Mouse (Mus musculus): ENCODE measurements around the gene Ncln.

Gene Ncln

GRCm38 (mm10) chr10:81519227-81519977, 23.2 kb upstream of the Ncln start:
- in situ Hi-C loops (cut with MboI; ENCODE audit: unreplicated experiment in 2 of 2): no loop called here

DNA sequence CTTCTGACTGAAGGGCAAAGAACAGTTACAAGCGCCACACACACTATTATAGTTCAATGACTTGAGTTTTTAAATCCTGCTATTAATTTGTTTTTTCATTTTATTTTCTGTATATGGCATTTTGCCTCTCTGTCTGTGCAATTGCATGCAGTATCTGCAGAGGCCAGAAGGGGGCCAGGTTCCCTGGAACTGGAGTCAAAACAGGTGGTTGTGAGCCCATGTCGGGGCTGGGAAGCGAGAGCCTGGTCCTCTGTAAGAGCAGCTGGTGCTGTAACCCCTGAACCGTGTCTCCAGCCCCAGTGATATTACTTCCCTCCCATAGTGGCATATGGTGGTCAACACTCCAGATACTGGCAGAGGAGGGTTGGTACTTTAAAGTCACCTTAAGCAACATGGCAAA, 22.4 kb upstream of the Ncln start:
- in situ Hi-C loops (cut with MboI; ENCODE audit: unreplicated experiment in 2 of 2): no loop called here

GRCm38 (mm10) chr10:81517227-81517626, 21.0 kb upstream of the Ncln start:
- in situ Hi-C loops (cut with MboI; ENCODE audit: unreplicated experiment in 2 of 2): no loop called here

DNA sequence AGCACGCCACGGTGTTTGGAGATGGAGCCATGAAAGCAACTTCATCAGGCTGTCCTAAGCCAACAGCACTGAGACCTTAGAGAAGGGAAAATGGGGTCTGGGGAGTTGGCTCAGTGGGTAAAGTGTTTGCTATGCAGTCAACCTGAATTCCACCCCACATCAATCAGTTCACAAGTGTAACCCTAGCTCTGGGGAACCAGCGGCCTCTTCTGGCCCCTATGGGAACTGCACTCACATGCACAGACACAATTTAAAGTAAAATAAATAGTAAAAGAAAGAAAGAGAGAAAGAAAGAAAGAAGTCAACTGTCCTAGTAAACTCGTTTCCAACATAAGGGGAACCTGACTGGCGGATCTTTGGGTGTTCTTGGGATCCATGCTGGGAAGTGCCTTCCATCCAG, 17.6 kb upstream of the Ncln start:
- in situ Hi-C loops (cut with MboI; ENCODE audit: unreplicated experiment in 2 of 2): no loop called here

GRCm38 (mm10) chr10:81510246-81510810, 14.1 kb upstream of the Ncln start:
- in situ Hi-C loops (cut with MboI; ENCODE audit: unreplicated experiment in 2 of 2): no loop called here

DNA sequence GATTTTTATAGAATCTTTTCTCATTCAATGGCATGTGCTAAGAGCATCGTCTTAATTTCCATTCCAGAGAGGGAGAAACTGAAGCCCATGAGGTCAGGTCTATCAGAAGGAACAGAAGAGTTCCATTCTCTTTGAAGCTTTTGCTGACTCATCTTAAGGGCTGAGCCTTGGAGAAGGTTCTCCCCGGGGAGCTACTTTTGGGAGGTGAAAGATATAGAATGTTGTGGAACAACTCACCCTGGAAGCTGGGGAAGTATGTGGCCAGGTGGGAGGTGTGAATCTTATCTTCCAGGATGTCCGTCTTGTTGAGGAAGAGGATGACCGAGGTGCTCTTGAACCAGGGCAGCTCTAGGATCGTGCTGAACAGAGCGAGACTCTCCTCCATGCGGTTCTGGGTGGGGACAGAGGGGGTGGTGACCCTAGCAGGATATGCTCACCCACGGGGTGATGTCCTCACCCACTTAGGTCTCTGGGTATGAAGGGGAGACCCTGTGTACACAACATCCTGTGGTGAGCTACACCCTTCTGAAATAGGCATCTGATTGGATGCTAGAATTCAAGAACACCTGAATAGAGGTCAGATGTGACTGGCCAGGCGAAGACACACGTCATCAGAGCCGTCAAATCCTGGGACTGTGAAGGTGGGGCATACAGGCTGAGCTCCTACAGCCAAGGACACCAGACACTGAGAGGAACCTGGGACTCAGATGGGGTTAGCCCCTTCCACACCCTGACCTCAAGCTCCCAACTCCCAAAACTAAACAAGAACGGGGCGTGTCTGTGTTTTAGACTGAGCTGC, 11.7 kb upstream of the Ncln start:
- in situ Hi-C loops (cut with MboI; ENCODE audit: unreplicated experiment in 2 of 2): no loop called here

DNA sequence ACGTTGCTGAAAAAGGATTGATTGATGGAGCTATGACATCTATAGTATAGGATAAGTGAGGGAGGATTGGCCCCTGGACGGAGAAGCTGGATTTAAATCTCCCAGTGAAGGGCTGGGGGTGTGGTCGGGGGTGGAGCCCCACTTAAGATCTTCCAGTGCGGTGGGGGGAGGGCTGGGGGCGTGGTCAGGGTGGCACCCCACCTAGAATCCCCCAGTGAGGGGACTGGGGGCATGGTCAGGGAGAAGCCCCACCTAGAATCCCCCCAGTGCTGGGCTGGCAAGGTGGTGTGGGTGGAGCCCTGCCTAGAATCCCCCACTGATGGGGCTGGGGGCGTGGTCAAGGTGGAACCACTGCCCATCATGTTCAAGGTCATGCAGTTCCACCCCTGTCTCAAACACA, 10.9 kb upstream of the Ncln start:
- in situ Hi-C loops (cut with MboI; ENCODE audit: unreplicated experiment in 2 of 2): no loop called here

GRCm38 (mm10) chr10:81505016-81505664, 8.9 kb upstream of the Ncln start:
- in situ Hi-C loops (cut with MboI; ENCODE audit: unreplicated experiment in 2 of 2): no loop called here

GRCm38 (mm10) chr10:81502658-81503057, 6.5 kb upstream of the Ncln start:
- in situ Hi-C loops (cut with MboI; ENCODE audit: unreplicated experiment in 2 of 2): loop anchor here in 1 of 2 experiments (5.0 kb wide), 1 partner anchor 35 kb away; no protein-coding TSS in a partner anchor

DNA sequence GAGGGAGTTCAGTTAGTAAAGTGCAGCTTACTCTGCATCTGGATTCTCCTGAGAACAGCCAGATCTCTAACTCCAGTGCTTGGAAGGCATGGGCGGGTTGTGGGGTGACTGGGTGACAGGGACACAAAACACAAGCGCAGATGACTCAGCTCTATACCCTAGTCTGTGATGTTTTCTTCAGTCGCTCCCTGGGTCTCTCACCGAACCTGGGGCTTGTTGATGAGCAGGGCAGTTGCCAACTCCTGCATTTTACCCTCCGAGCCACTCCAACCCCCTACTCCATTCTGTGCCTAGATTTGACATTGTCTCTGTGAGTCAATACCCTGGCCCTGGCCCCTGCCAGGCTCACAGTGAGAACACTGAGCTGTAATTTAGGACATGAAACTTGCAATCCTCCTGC, 5.7 kb upstream of the Ncln start:
- in situ Hi-C loops (cut with MboI; ENCODE audit: unreplicated experiment in 2 of 2): loop anchor here in 1 of 2 experiments (5.0 kb wide), 1 partner anchor 35 kb away; no protein-coding TSS in a partner anchor

GRCm38 (mm10) chr10:81500032-81500431, 3.8 kb upstream of the Ncln start, which contains the start of gene S1pr4:
S1pr4 (minus strand) TSS chr10:81500132.
- in situ Hi-C loops (cut with MboI; ENCODE audit: unreplicated experiment in 2 of 2): loop anchor here in 1 of 2 experiments (5.0 kb wide), 1 partner anchor 37 kb away; no protein-coding TSS in a partner anchor

DNA sequence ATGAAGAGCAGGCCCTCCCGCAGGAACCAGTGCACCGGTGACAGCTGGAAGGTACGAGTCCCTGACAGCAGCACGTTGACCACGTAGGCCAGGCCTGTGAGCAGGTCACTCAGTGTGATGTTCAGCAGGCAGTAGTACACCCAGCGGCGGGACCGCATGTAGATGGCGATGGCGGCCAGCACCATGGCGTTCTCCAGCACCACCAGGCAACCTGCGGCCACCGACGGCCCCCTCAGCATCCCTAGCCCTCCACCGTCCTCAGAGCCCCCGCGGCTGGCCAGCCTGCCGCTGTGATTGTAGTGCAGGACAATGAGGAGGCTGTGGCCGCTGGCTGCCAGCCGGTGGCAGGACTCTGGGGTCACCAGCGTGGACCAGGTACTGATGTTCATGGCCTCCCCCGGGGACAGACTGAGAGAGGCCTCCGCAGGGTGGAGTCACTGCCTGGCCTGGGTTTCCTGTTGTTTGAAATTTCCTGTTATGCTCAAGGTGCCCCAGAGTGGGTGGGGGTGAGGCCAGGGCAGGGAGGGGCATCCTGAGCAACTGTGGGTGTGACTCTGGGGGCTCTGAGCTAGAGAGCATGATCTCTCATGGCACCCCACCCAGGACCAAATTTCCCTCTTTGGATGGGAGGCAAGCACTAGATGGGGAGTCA, 3.2 kb upstream of the Ncln start:
- in situ Hi-C loops (cut with MboI; ENCODE audit: unreplicated experiment in 2 of 2): loop anchor here (5.0 to 25.0 kb wide), 4 partner anchors 48 to 675 kb away; partner anchors contain the start of genes BC025920 (in 1 of the 2) and Gna11 (in 1 of the 2)

- in situ Hi-C loops (cut with MboI; ENCODE audit: unreplicated experiment in 2 of 2): loop anchor here (5.0 to 25.0 kb wide), 4 partner anchors 49 to 676 kb away; partner anchors contain the start of genes BC025920 (in 1 of the 2) and Gna11 (in 1 of the 2)
Observed at GRCm38 (mm10) chr10:81498316-81499249, 2.4 kb upstream of the Ncln start.

DNA sequence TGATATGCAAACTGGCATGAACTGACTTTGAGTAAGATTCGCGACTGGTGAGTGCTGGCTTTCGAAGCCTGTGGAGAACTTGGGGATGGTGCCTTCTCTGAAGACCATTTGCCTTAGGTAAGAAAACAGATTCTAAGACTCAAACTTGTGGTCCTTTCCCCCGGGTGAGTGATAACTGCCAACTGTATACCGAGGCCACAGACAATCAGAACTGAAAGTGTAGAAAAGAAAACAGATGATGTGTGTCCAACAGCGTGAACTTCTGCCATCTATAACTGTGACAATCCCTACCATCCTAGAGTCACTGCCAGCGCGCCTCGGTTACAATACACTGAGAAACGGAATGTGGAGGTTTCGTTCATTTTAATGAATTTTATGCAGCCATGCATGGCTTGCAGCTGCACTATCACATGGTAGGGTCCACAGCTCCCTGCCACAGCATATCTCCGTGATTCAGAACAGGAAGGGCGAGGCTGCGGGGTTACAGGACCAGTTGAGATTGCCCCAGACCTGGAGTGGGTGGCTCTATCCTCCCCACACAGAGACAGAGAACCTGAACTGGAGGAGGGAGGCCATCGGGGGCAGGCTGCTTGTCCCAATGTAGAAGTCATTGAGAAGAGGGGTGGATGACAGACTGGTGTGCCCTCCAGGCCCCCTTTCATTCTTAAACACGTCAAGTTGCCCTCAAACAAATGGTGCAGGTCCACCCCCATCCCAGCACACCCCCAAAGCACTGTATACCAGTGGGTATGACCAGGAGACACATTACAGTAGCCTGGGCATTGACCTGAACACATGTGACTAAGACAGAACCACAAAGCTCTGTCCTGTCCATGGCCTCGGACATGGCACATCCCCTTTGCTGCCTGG, 1.4 kb upstream of the Ncln start:
- in situ Hi-C loops (cut with MboI; ENCODE audit: unreplicated experiment in 2 of 2): loop anchor here (5.0 to 25.0 kb wide), 4 partner anchors 50 to 677 kb away; partner anchors contain the start of genes BC025920 (in 1 of the 2) and Gna11 (in 1 of the 2)

- in situ Hi-C loops (cut with MboI; ENCODE audit: unreplicated experiment in 2 of 2): loop anchor here (5.0 to 25.0 kb wide), 4 partner anchors 50 to 678 kb away; partner anchors contain the start of genes BC025920 (in 1 of the 2) and Gna11 (in 1 of the 2)
Observed at GRCm38 (mm10) chr10:81496969-81497368, 777 bp upstream of the Ncln start.

DNA sequence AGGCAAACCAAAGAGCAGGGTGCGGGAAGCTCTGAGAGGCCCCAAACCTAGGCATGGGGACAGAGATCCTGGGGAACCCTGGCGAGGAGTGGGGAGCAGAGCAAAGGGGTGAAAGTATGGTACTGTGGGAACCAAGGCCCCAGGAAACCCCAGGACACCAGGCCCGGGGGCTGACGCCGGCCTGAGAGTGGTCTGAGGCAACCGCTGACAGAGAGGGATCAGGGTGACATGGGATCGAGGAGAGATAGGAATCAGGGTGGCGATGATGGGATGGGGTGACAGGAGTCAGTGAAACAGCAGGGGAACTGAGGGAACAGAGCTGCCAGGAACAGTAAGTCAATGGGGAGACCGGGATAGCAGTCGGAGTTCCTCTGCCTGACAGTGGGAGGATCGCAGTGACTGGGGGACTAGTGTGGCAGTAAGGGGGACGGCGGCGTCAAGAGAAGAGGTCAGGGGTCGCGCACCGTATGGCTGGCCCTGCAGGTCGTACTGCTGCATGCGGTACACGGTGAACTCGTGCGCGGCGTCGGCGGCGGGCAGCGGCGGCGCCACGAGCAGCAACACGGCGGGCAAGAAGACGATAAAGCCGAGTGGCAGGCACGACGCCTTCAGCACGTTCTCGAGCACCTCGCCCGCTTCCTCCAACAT, 452 bp downstream of the Ncln start:
- in situ Hi-C loops (cut with MboI; ENCODE audit: unreplicated experiment in 2 of 2): loop anchor here (5.0 to 25.0 kb wide), 4 partner anchors 52 to 679 kb away; partner anchors contain the start of genes BC025920 (in 1 of the 2) and Gna11 (in 1 of the 2)

GRCm38 (mm10) chr10:81495151-81495550, 1.0 kb downstream of the Ncln start:
- in situ Hi-C loops (cut with MboI; ENCODE audit: unreplicated experiment in 2 of 2): loop anchor here (5.0 to 25.0 kb wide), 4 partner anchors 52 to 680 kb away; partner anchors contain the start of genes BC025920 (in 1 of the 2) and Gna11 (in 1 of the 2)

Measured in v-Abl transformed pro-B cells (cell line).